Mouse (Mus musculus) left cerebral cortex, postnatal 36 days (tissue): Measurements from ENCODE around the gene Maml3. TPM values are rescaled to one million over a fixed set of nuclear protein-coding genes. Genes with fewer than 3 reads are reported as not detected.

Source experiments
- DNase-seq, 2 experiments: peaks; one replicate each; pipeline ENCODE4 v3.0.0; 2021 to 2022; ENCODE audit warnings: low spot score in 2 of 2, mixed read lengths in 1 of 2
- intact Hi-C: fragments of 180-260 bp; cut with DNase I; formaldehyde crosslinking; loops from one replicate; pipeline ENCODE4 v1.15.1; 2025
- total RNA-seq, 2 experiments: library from RNA; stranded (reverse); gene quantifications; 2 replicates each; pipeline ENCODE4 v1.2.3; 2021

Gene Maml3
- total RNA-seq, 2 experiments from 2014 or later, result 6.2 to 11.9 TPM

DNA sequence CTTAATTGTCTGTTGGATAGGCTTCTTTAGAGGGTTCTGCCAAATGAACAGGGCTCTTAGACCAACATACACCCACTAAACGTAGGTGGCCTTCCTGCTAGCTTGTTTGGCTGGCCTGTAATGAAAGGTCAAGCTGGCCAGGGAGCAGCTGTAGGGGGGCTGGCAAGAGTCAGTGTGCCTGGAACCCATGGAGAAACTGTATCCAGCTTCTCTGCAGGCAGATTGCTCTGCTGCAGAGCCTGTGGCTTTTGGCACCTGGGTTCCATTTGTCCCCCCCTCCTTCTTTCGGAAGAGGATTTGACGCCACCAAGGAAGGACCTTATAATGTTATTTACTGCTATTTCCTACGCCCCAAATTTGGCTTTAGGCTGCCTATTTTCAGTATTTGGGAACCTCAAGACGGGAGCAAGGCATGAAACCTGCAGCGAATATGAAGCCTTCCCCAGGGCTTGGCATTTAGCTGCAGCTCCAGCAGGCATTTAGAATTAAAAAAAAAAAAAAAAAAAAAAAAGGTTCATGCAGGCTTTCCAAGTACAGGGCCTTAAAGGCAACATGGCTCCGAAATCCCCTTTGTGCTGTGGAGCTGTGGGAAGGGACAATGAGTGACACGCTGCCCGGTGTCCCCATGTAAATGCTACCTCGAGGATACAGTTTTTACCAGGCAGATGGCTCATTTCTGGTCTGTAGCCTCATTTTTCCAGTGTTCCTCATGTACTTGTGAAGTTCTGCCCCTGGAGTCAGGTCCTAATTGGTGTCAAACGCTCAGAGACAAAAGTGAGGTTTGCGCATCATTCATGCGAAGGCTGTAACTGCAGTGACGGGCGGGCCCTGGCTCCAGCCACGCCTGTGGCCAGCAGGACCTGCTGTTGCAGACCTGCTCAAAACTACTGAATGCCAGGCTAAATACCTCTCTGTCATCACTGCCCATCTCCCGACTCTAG is 356.2 kb downstream of the Maml3 start:
- intact Hi-C loops, result no loop called here
- DNase-seq, result no peak

DNA sequence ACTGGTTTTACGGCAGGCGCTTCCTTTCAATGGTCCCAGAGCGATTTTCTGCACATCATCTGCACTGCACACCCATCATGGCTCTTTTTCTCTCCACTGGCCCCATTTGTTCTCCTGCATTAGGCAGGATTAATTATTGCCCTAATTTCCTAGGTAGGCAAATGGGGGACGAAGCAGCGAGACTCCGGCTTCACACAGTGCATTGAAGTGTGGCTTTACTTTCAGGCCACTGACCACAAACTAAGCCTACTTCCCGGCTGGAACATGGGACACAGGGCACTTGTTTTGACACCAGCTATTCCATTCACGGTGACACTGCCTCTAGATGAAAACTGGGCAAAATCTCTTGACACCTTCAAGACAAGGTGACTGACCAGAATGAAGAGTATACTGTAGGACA is 358.1 kb downstream of the Maml3 start:
- no peak for DNase-seq
- intact Hi-C loops, result no loop called here

DNA sequence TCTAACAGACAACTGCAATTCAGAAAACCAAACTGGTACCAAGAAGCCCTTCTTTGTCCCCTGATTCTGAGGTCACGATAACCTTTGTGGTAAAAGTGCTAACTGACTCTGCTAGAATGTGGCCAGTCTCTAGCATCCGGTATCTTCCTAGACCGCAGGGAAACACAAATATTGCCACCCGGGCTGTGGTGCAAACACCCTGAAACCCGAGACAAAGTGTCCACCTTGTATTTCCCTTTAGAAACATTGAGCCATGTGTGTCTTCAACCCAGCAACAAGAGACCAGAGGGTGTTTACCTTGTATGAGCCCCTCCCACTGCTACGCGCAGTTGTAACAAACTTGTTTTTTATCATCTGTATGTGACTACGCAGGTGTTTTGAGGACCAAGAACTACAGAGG is 359.7 kb downstream of the Maml3 start:
- no peak for DNase-seq
- intact Hi-C loops, result no loop called here

DNA sequence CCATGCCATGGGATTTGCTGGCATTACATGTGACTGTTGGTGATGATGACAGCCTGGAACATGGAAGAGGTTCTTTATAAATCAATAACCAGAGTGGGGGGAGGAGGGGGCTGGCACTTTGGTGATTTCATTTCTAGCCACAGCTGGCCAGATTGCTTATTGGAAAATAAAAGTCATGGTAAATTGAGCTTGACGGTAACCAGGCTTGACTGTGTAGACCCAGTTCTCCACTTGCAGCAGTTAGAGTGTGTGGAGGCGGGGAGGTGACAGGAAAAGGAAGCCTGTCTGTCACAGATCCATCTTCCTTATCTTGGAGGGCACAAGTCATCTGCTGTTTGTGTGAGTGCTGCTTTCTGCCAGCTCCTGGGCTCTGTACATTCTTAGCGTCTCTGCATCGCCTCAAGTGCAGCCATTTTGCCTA is 360.5 kb downstream of the Maml3 start:
- intact Hi-C loops, result no loop called here
- DNase-seq, result no peak

DNA sequence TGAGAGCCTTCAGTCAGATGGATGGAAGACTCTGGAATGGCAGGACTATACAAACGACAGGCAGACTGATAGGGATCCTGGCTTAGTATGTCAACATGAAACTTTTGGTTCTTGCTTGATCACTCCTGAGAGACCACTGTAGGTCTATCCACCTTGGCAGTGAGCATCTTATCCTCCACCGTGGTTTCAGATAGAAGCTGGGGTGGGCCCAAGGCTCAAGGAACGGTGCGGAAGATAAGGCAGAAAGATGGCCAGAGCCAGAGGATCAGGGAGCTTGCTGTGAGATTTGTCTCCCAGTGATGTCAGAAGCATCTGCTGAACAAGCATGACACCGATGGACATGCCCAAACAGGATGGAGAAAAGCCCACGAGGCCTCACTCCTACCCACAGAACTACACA is 362.5 kb downstream of the Maml3 start:
- no peak for DNase-seq
- intact Hi-C loops, result no loop called here

DNA sequence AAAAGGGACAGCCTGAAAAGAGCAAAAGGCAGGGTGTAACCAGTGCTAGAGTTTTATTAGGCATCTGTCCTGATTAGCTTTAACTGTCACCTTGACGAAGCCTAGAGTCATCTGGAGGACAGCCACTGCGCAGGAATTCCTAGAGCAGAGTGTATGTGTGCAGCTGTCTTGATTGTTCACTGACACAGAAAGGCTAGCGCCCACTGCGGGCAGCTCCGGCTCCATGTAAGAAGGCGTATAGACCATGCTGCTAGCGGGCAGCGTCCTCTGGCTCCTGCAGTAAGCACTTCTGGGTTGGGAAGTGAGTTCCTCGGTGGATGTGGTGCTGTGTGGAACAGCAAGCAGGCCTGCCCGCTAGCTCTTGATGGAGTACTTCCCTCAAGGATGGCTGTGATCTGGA is 363.1 kb downstream of the Maml3 start:
- no peak for DNase-seq
- intact Hi-C loops, result no loop called here

DNA sequence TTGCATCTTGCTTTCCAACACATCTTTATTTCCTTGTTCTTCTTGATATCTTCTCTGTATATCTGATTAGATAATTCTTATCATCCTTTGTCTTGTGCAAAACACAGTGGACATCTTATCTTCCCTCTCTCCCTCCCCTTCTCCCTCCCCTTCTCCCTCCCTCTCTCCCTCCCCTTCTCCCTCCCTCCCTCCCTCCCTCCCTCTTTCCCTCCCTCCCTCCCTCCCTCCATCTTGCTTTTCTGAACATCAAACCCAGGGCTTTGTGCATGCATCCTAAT is 365.1 kb downstream of the Maml3 start:
- intact Hi-C loops, result no loop called here

DNA sequence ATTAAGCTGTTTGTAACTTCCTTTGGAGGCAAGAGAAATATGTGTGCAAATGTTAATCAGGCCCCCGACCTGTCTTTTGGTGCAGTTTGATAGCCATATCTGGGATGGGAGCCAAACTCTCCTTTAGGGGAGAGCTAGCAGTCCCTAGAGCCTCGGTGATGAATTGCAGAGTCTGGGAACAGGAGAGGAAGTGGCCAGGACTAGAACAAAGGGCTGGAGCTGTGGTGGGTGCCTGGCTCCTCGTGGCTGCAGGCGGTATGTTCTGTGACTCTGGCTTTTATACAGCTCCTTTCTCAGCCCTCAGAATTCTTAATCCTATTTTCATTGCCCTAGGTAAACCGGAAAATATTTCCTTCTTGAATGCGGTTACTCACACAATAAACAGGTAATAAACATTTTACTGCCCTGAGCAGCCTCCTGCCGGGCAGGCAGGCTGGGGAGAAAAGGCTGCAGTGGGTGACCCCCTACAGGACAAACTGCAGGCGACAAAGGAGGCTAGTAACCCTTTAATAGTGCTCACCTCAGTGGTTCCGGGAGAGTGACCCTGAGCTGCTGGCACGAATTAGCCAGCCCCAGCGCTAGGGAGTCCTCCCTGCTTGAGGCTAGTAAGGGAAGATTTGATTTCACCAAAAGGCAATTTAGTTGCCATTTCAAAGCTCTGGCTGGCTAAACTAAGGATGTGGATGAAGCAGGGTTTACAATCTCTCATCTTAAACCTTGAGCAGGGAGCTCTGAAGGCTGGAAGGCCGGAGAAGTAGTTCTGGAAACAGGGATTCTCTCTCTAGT is 365.6 kb downstream of the Maml3 start:
- DNase-seq, result no peak
- intact Hi-C loops, result no loop called here

More for the DNA sequence above, 365.1 kb downstream of the Maml3 start:
- DNase-seq, result no peak

DNA sequence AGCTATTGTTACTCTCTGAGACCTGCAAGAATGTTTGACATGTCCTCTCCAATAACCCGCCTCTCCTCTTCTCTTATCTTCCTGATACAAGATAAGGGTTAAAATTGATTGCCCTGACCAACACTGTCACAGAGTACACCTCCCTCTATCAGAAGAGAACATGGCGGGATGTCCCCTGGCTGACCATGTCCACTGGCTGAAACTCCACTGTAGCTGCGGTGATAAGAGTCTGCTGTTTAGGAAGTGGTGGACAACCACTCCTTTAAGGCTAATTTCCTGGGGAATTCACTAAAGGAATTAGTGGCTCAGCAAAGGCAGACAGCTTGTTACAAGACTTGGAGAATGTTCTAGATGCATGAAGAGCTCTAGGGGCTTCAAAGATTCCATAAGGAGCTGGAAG is 371.2 kb downstream of the Maml3 start:
- intact Hi-C loops, result no loop called here
- DNase-seq, result no peak

DNA sequence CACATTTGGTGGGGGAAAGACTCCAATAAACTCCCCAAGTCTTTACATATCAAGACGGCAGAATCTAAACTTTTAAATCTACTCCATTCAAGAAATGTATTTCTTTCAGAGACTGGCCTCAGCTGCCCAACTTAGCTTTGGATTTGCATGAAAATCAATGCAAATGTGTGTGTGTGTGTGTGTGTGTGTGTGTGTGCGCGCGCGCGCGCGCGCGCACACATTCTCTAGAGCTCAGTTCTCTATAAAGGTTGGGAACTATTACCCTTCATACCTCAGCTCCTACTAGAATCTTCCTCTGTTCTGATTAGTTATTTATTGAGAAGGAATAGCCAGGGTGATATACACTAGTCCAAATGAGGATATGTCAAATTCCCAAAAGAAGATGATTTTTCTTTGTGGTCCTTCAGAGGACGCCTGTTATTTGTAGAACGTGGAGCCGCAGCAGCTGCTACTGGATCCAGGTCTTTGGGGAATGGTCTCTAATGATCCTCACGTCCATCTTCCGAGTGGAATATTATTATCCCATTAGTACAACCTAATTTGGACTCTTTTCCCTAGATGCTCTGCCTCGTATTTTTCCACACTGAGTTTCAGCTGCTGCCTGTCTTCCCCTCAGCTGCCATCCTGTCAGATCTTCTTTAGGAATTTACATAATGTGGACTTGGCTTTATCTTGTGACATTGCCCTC is 372.8 kb downstream of the Maml3 start:
- DNase-seq, result no peak
- intact Hi-C loops, result no loop called here

DNA sequence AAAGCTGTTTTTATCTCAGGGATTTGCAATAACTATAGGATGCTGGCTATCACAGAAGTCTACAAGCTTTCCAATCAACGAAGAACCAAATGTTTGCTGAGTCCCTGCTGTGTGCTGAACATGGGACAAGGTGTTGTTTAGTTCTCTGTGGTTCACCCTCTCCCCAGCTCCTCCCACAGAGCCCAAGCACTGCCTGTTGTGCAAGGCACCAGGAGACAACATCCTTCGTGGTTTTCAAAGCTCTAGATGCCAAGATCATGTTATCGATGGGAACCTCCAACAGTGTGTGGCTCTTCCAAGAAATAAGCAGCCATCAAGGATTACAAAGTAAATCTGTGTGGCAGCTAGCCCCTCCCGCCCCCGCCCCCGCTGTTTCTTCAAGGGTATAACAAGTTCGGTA is 374.2 kb downstream of the Maml3 start:
- intact Hi-C loops, result no loop called here
- no peak for DNase-seq

DNA sequence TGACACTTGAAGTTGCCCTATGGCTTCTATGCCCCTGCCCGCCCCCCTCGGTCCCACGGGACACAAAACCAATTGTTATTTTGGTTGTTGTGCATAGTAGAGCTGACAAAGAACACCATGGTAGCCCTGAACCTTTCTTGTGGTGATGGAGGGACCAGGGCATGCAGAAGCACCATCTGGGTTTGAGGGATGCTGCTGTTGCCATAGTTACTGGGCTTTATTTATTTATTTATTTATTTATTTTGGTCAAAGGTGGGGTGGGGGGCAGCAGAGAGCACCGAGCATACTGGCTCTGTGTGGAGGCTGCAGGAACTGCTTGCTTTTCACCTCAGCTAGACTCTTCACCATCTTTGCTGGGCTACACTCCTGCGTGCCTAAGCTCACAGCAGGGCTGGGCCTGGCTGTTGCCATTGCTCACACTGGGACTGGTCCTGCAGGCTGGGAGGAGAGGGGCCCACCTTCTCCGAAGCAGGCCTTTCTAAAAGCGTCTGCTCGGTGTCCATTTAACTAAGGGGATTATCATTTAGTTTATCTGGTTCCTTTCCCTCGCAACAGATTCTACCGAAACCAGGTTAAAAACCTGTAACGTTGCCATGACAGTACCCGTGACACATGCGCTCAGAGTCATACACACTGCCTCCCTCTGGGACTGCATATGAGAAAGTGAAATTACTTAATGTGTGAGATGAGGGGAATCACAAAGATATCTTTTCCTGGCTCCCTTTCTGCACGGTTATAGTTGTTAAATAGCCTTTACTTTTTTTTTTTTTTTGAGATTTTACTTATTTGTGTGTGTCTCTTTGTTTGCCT is 375.6 kb downstream of the Maml3 start:
- no peak for DNase-seq
- intact Hi-C loops, result no loop called here

DNA sequence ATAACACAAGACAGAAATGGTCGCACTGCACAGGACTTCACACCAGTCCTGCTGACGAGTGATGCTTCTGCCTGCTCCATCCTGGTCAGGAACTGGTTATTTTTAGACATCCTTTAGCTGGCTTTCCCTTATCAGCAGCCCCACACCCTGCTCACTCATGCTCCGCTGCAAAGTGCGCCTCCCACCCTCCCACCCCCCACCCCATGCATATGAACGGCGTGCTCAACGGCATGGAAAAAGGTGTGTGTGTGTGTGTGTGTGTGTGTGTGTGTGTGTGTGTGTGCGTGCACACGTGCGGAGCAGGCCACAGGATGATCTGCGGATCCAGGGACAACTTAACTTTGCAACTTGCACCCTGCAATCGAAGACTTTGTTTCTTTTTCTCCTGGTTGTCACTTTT is 376.4 kb downstream of the Maml3 start:
- intact Hi-C loops, result no loop called here
- no peak for DNase-seq

DNA sequence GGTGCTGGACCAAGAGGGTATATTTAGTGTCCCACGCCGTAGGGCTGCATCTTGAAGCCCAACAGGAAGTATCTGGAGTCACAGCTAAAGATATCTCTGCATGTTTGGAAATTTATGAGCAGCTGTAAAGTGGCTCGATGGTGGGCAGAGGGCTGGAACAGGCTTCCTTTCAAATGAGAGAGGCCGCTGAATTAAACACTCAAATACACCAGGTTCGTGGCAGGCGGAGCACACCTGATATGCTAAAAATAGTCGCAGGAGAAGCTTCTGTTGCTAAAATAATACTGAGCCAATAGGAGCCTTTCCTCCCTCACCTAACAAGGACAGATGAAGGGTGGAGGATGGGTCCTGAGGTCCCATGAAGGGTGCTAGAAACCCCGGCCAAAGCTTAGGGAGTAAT is 376.9 kb downstream of the Maml3 start:
- DNase-seq, result peak in 1 of 2 experiments; percentile 18
- intact Hi-C loops, result no loop called here

DNA sequence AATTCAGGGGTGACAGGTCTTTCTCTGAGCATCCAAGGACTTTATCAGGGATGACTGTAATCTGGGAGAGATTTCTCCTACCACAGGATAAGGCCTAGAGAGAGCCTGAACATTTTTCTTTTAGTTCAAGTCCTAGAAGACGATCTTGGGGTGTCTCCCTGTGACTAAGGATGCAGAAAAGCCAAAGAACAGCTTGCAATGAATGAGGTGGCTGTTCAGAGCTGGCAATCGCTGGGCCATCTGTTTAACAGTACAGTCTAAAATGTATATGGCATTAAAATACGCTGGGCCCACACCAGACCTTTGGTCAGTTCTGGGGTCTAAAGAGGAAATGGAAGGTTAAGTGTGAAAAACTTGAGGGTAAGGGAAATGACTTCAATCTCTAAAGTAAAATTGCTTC is 377.4 kb downstream of the Maml3 start:
- DNase-seq, result no peak
- intact Hi-C loops, result no loop called here

DNA sequence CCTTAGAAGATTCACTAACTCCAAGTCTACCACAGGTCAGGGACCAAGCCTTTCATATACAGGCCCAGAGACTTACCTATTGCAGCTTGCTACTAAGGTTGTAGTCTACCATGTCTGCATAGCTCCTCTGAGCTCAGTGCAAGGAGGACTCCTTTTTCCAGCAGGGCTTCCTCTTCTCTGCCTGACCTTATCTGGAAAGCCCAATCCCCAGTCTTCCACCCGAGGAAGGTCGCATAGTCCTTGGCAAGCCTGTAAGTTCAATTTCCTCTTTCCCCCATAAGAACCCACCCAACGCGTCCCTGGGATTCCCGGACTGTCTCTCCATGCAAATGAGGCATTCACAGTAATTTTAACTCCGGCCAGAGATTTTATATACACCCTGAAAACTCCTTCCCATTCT is 378.6 kb downstream of the Maml3 start:
- no peak for DNase-seq
- intact Hi-C loops, result no loop called here

DNA sequence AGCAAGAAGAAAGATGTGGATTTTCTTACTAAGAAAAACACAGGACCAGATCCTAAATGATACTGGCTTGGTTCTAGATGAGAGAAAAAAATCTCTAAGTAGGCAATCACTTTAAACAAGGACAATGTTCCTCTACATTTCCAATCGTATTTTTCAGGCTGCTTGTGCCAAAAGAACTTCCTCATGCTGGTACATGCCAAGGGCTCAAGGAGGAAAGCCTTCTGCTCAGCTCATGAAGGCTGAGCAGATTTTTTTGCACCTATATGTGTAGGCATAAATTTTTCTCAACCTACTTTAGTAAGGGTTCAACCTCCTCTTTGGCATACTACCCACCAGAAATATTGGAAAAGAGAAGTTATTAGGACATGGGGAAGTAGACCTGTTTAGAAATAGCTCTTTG is 384.9 kb downstream of the Maml3 start:
- intact Hi-C loops, result no loop called here
- DNase-seq, result no peak

DNA sequence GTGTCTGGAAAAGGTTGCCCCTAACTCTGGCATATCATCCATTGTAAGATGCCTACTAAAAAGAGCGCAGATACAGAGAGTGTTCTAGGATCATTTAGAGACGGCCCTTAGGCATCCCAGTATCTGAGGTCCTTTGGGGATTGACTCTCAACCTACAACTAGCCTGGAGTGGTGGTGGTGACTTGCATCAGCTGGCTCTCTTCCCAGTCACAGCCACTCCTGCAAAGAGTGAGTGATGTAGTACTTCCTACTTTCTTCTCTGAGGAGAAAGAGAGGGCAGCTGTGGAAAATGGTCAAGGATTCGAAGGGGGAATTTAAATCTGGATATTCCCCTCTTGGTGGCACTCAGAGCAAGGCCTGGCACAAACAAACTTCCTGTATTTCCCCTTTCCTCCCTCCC is 385.5 kb downstream of the Maml3 start:
- intact Hi-C loops, result no loop called here
- no peak for DNase-seq

DNA sequence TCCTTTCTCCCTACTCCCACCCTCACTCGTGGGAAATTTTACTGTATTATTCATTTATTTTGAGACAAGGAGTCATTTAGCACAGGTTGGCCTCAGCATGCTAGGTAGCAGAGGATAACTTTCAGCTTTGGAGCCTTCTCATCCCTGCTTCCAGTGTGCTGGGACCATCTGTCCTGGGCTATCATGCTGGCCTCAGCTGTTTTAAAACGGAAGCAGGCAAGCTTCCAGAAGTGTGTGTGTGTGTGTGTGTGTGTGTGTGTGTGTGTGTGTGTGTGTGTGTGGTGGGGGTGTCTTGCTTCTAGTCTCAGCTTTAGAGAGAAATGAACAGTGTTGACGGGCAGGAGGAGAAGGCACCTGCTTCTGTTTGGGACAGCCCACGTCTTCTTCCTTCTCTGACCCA is 387.0 kb downstream of the Maml3 start:
- intact Hi-C loops, result no loop called here
- no peak for DNase-seq

DNA sequence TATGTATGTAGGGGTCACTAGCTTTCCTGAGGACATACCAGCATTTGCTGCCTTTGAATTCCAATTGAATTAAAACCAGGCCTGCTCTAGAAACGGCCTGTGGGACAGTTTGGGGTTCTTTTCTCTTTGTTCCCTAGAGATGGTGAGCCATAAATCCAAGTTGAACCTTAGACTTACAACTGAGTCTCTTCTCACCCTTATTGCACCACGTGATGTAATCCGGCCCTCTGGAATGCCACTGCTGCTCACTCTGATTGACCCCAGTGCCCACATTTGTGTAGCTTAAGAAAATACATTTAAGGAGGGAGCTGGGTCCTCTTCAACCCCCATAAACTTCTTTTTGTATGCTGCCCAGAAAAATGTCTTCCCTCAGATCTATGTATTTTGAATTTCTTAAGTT is 387.4 kb downstream of the Maml3 start:
- intact Hi-C loops, result no loop called here
- no peak for DNase-seq
